Mouse (Mus musculus): ENCODE measurements at regions not wholly inside any gene's neighbourhood (a gene's known extent, or its start where the extent isn't known, plus 50 kb on each side); places are given as distances from the start of the nearest gene placed in this dataset.

DNA sequence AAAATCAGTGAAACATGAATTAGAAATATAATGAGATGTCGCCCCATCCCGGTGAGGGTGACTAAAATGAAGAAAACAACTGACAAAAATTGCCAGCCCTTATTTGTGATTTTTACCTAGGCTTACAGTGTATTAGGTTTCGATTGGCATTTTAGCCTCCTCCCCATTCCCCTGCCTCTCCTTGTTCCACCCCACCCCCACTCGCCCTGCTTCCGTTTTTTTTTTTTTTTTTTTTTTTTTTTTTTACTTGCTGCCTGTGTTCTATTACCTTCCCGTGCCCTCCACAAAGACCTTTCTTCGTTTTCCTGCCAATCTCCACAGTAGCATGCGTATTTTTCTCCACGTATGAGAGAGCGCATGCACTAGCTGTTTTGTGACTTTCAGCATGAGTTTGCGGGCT lies 435.3 kb upstream of the Gm10131 start:
- TF ChIP-seq POLR2A (IDR thresholded peaks at IDR 0.05; ENCODE audit: borderline replicate concordance, low read depth, low read length) (no peak), CTCF (IDR thresholded peaks at IDR 0.05; ENCODE audit: low read depth, low read length) (no peak)
